Mouse (Mus musculus) naive thymus-derived CD4-positive, alpha-beta T cell, adult 5 months (primary cell): ENCODE measurements around the gene 4933427D14Rik. TPM values are rescaled to one million over a fixed set of nuclear protein-coding genes. Genes with fewer than 3 reads are reported as not detected.

ENCODE experiments used
- polyA plus RNA-seq: library from polyadenylated mRNA; unstranded; fragments of 100-300 nt; shearing (Covaris generic); gene quantifications from one replicate; pipeline ENCODE4 v1.2.1, GENCODE M21; 2017

The 4933427D14Rik gene
- polyA plus RNA-seq: 10.4 TPM

GRCm38 (mm10) chr11:72207204-72207833 is at the start of gene 4933427D14Rik, which contains the start of gene Txndc17:
Gene 4933427D14Rik (minus strand): TSS chr11:72207459.
Gene Txndc17 (plus strand): TSS chr11:72207547.

DNA sequence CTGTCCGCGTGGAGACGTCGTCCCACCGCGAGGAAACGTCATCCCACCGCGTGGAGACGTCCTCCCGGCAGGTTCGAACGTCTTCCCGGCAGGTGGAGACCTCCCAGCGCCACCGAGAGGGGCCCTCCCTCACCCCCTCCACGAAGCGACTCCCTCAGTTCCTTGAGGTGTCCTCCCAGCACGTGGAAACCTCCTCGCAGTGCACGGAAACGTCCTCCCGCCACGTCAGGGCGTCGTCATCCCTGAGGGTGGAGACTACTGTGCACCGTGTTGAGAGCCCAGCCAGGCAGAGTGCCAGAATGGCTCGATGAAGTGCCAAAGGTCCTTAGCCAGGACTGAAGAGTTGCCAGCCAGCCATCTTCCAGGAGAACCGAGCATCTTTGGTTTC is 8.1 kb upstream of the 4933427D14Rik start, which contains the start of gene Med31:
Gene Med31 (minus strand): TSS at position 183 of the 388 bp plus-strand sequence.

DNA sequence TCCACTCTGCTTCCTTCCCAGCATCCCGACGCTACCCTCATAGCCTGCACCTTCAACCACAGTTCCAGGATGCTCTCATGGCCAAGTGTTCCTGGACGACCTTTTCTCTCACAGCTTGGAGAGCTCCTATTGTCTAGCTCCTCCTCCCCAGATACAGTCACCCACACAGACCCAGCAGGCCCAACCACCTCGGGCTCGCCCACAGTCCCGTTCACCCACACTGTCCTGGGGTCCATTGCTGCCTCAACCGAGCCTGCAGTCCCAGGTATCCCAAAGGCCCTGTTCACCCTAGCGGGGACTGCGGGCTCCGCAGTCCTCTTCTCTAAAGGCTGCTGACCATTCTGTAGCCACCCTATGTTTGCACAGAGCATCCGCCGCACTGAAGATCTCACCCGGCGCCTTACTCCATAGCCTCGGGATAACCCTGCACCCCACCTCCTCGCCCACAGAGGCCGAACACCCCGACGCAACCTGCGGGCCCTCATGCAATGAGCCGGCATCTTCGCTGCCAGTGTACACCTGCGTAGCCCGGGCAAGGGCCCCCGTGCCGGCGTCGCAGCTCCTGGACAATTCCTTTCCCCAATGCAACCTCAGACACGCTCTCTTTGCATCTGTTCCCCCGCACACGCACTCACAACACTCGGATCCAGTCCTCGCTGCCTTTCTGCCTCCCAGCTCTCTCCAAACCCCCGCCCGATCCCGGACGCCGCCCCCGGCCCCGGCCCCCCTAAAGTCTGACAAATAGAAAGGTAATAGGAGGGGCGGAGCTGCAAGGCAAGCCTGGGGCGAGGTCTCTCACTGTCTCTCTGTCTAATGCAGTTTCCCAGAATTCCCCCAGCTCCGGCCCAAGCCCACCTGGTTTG is 687 bp downstream of the 4933427D14Rik start, which contains the start of gene Gm43951:
Gene Gm43951 (minus strand): TSS at position 500 of the 863 bp plus-strand sequence.

DNA sequence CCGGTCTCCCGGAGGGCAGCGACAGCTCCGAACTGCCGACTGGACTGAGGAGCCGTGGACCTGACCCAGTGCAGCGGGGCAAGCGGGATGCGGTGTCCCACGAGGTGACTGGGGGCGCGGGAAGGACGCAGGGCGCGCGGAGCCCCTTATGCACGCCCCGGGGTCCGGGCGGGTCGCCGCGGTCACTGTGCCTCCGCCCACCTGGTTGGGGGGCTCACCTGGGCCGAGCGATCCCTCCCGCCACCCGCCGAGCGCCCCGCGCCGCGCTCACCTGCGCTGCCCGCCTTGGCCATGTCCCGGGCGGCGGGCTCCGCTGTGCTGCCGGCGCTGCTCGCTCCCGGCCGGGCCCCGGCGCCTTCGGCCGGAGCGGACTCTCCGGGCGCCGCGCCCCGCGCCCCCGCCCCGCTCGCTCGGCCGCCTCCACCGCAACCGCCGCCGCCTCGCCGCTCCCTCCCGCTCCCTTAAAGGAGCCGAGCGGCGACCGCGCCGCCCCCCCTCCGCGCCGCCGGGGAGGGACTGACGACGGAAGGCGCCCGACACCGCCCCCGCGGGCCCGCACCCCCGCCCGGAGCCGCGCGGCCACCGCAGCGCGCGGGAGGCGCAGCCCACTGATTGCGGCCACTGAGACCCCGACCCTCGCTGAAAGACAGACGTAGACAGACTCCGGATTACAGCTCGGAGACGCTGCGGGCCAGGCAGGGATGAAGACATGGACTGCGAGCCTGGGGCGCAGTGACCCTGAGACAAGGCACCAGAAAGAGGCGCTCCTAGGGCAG is 71.7 kb downstream of the 4933427D14Rik start, which contains the start of gene Pitpnm3:
Gene Pitpnm3 (minus strand): TSS at position 396 of the 776 bp plus-strand sequence.

Other genes with a start within 250 kb of the 4933427D14Rik start
- gene Aipl1, start 169.9 kb downstream of the 4933427D14Rik start, polyA plus RNA-seq: 0.15 TPM
- gene Pimreg, start 165.4 kb downstream of the 4933427D14Rik start, polyA plus RNA-seq: not detected
- not detected for gene Pitpnm3, start 71.7 kb downstream of the 4933427D14Rik start, polyA plus RNA-seq
- not detected for gene Gm43951, start 619 bp downstream of the 4933427D14Rik start, polyA plus RNA-seq
- 51.1 TPM for gene Txndc17, start 88 bp upstream of the 4933427D14Rik start, polyA plus RNA-seq
- gene Med31, start 8.1 kb upstream of the 4933427D14Rik start, polyA plus RNA-seq: 17.9 TPM
- gene Slc13a5, start 59.8 kb upstream of the 4933427D14Rik start, polyA plus RNA-seq: not detected
- gene Xaf1, start 94.2 kb upstream of the 4933427D14Rik start, polyA plus RNA-seq: 32.4 TPM
- not detected for gene Fbxo39, start 107.0 kb upstream of the 4933427D14Rik start, polyA plus RNA-seq
- gene Tekt1, start 155.0 kb upstream of the 4933427D14Rik start, polyA plus RNA-seq: not detected
- gene Smtnl2, start 204.3 kb upstream of the 4933427D14Rik start, polyA plus RNA-seq: not detected
- not detected for gene Ggt6, start 228.1 kb upstream of the 4933427D14Rik start, polyA plus RNA-seq
- 121 TPM for gene Mybbp1a, start 233.9 kb upstream of the 4933427D14Rik start, polyA plus RNA-seq